Mouse (Mus musculus) MEL-GATA-1-ER (cell line): ENCODE results near the gene Map3k12.
A peak's percentile ranks its signal among the peaks of the same experiment; 100 is the strongest.

ENCODE experiments used
- DNase-seq: peaks from one replicate; pipeline ENCODE4 v3.0.0-alpha.2; 2012; ENCODE audit warnings: low read depth; ENCODE audit errors: extremely low read depth

The Map3k12 gene

DNA sequence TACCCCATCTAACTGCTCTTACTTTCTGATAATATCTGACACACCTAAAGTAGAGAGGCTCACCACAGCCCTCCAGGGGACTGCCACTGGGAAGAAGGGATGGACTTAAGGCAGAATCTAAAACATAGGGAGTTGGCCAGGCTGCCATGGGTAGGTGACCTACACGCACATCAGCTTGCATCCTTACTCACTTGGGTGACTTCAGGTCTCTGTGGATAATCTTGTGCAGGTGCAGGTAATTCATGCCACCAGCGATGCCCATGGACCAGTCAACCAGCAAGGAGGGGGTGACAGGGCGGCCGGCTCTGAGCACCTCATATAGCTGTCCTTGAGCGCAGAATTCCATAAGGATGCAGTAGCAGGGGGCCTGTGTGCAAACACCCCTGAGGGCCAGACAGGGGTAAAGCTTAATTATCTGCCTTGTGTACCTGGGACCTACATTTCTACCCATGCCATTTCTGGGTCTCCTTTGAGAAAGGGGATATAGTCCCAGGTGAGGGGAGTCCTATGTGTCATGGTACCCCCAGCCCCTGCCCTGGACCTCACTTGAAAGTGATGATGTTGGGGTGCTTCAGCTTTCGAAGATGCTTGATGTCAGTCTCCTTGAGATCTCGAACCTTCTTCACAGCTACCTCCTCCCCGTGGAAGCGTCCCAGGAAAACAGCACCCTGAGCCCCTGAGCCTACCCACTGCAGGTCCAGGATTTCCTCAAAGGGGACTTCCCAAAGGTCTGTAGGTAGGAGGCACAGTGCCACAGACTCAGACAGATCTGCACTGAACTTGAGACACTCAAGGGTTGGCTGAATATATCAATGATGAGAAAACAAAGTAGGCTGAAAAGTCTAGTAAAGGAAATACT lies 12.7 kb downstream of the Map3k12 start:
- DNase-seq: no peak

- DNase-seq: no peak
Measured at GRCm38 (mm10) chr15:102503447-102503846, 13.4 kb downstream of the Map3k12 start, which contains the start of gene Gm10337. Gm10337 (plus strand) TSS chr15:102503722.

DNA sequence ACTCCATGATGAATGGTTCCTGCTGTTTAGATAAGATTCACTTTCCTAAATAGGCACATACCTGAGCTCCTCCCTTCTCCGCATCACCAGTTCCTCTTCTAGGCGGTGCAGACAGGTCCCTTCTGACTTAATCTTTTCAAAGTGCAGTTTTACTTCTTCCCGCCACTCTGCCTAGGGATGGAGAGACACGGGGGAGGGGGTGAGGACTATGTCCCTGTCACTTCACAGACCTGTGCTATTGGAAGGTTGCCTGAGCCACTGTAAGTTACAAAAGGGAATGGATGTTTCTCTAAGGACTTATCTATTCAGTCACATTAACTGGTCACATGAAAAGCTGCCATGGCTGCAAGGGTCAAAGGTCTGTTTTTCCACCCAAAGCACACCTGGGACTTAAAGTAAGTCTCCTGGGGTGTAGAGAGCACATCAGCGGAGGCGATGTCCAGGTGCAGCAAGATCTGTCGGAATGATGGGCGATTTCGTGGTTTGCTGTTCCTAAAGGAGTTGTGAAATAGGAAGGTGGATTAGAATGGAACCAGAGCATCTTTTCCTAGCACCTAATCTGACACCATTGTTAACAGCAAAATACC lies 14.5 kb downstream of the Map3k12 start:
- no peak for DNase-seq

DNA sequence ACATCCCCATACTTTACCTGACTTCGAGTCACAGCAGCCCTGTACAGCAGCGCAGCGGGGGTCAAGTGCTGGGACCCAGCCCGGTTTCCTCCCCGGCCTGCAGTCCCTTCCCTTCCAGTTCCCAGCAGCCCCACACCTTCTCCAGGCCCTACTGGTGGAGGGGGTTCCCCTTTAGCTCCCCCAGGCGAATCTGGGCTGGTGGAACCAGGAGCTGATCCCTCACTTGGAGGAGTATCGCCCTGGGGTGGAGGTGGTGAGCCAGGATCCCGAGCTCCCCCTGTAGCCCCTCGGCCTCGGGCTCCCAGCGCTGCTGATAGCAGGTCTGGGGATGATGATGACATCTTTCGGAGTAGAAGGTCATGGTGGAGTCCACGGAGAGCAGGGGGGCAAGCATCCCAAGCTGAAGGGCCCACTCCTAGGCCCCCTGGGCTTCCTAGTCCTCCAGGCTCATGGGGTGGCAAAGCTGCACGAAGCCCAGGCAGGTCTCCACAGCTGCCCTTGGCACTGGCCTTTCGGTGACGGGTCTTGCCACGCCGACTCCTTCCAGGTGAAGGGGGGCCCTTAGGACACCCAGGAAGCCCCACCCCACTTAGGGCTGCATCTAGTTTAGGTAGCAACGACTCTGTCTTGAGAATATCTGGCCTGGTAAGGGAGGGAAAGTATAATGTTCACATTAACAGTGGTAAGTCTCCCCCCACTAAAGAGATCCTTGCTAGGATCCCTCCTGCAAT lies 15.6 kb downstream of the Map3k12 start:
- DNase-seq: no peak

GRCm38 (mm10) chr15:102500479-102500878 lies 16.4 kb downstream of the Map3k12 start:
- DNase-seq: no peak

DNA sequence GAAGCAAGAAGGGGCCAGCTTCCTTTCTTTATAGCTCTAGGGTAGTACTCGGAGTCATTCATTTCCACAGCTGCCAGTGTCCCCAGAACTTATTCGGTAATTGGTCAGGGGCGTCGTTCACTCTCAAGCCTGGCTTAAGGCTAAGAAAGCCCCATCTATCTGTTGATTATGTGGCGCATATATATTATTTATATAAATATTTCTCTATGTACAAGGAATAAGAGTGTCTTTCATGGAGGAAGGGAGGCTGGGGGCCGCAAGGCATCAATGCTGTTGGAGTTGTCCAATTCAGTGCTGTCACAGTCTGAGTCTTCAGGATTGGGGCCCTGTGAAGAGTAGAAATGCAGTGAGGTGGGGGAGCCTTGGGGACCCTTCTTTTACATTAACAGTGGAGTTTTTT lies 17.0 kb downstream of the Map3k12 start:
- no peak for DNase-seq

DNA sequence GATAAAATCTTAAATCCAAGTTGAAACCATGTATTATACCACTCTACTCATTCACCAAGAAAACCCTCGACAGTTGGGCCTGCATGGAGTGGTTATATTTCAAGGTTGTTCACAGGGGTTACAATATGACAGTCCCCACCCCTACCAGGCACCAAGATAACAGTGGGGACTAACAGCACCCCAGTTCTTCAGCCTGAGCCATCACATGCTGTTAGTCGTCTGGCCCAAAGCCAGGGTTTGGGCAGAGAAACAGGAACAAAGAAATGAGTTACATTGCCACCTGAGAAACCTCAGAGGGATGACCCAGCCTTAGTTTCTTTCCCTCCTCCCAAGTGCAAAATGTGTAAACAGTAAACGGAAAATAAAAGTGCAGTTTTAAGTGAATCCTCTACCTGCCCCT lies 17.5 kb downstream of the Map3k12 start:
- peak; percentile 80 for DNase-seq

DNA sequence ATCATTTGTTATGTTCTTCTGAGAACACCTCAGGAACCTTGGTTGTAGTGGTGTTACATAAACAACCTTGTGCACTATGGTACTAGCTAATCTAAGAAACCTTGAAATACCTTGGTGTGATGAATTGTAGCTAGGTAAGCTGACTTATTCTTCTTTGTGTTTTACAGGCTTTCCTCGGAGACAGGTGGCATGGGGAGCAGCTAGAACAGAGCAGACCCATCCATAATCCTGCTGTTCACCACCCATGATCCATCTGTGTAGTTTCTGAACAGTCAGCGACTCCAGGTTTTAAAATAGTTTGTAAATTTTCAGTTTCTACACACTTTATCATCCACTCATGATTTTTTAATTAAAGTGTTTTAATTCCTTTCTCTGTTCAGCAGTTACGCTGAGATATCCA lies 18.5 kb downstream of the Map3k12 start:
- no peak for DNase-seq

GRCm38 (mm10) chr15:102487664-102488063 lies 29.2 kb downstream of the Map3k12 start:
- no peak for DNase-seq

DNA sequence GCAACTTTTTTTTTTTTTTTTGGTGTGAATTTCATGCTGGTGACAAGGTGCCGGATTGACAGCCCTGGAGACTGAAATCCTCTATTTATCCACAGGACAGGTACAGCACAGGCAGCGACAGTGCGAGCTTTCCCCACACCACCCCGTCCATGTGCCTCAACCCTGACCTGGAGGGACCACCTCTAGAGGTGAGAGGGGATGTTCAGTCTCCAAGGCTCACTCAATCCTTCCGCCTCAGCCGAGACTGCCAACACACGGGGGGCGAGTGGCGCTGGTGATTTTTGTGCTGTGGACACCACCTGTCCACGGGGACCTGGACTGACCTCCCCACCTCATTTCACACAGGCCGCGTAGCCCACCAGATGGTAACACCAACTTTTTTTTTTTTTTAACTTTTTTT lies 31.0 kb downstream of the Map3k12 start:
- no peak for DNase-seq

DNA sequence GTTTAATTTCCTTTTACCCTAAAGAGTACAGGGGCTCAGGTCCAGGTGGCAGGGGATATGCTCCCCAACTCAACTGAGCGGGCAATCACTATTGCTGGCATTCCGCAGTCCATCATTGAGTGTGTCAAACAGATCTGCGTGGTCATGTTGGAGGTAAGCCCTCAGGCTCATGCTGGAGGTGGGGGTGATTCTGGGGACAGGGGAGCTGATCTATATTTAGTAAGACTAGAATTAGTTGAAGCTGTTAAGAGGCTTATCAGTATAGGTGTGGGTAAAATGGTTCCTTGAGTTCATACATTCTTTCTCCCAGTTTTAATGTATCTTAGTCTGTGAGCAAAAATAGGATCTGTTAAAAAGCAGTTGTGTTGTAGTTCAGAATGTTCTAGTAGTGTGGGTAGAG lies 33.7 kb downstream of the Map3k12 start:
- DNase-seq: no peak

GRCm38 (mm10) chr15:102474520-102474919 lies 42.3 kb downstream of the Map3k12 start:
- DNase-seq: no peak

DNA sequence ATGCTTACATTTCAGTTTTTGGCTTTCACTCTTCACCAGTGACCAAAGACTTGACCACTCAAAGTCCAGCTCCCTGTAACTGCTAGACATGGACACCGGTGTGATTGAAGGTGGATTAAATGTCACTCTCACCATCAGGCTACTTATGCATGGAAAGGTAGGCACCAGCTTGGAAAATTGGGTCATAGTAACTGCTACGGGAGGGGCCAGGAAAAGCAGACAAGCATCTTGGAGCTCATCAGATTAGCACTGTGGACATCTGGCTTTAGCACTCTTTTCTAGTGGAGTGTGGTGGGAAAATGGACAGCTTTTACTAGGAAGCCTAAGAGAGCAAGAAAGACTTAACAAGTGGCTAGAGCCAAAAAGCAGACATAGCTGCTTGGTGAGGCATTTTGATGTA lies 43.6 kb downstream of the Map3k12 start:
- DNase-seq: no peak

GRCm38 (mm10) chr15:102471727-102472126 lies 45.1 kb downstream of the Map3k12 start:
- DNase-seq: no peak

- DNase-seq: peak; percentile 46
Measured at GRCm38 (mm10) chr15:102471295-102471645, 45.6 kb downstream of the Map3k12 start.

DNA sequence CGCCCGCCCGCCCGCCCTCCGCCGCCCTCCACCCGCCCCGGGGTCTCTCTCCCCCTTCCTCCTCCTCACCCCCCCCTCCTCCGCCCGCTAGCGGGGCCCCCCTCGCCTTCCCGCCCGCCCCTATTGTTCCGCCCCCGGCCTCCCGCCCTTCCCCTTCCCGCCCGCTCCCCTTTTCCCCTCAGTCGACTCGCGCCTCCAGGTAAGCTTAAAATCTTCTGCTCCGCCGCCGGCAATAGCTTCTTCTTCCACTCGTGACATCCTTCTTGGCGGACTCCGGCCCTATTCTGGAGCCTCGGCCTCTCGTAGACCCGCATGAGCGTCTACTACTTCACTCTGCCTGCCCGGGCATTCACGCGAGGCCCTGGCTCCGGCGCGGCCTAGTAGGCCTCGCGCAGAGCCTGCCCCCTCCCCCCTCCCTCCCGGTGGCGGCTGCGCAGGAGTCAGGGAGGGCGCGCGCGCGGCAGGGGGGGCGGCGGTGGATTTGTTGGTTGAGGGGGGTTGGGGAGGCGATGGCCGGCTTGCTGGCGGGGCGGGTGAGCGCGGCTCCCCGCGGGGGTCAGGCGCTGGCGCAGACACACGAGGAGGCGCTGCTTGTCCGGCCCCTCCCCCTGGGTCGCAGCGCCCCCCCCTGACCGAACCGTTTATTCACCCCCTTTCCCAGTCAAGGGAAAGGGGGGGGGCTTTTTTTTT lies 46.1 kb downstream of the Map3k12 start:
- DNase-seq: peak; percentile 33

- DNase-seq: peak; percentile 97
Measured at GRCm38 (mm10) chr15:102470183-102470604, 46.7 kb downstream of the Map3k12 start, which contains the start of gene Pcbp2. Pcbp2 (plus strand) TSS chr15:102470539.

GRCm38 (mm10) chr15:102468675-102469370 lies 48.0 kb downstream of the Map3k12 start:
- DNase-seq: no peak

- peak; percentile 70 for DNase-seq
Measured at GRCm38 (mm10) chr15:102463666-102464065, 53.2 kb downstream of the Map3k12 start.

DNA sequence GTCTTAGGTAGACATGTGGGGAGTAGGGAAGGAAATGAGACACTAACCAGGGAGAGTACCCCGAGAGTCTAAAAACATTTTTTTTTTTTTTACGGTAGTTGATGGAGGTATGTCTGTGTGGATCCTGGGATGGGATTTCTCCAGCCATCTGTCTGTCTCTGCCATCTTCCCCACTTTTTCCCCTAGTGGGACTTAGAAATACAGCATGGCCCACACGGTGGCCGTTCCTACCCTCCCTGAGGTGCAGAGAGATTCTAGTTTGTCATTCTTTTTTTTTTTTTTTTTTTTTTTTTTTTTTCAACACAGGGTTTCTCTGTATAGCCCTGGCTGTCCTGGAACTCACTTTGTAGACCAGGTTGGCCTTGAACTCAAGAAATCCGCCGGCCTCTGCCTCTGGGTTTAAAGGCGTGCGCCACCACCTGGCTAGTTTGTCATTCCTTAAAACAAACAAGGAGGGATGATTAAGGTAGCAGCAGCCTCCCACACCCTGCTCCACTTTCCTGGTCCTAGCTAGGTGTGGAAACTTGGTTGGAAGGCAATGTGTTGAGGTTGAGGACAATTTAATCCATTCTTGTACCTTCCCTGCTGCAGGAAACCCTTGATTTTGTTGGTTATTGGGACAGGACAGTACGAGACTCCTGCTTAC lies 55.3 kb downstream of the Map3k12 start:
- DNase-seq: no peak
